Mouse (Mus musculus): Measurements from ENCODE around the gene Tmem217. TPM values are rescaled to one million over a fixed set of nuclear protein-coding genes. Genes with fewer than 3 reads are reported as not detected.

The Tmem217 gene
- under 1 TPM in 1 of 2 experiments, not detected in 1; 0.62 TPM for polyA plus RNA-seq (2017; shearing (Covaris generic))

DNA sequence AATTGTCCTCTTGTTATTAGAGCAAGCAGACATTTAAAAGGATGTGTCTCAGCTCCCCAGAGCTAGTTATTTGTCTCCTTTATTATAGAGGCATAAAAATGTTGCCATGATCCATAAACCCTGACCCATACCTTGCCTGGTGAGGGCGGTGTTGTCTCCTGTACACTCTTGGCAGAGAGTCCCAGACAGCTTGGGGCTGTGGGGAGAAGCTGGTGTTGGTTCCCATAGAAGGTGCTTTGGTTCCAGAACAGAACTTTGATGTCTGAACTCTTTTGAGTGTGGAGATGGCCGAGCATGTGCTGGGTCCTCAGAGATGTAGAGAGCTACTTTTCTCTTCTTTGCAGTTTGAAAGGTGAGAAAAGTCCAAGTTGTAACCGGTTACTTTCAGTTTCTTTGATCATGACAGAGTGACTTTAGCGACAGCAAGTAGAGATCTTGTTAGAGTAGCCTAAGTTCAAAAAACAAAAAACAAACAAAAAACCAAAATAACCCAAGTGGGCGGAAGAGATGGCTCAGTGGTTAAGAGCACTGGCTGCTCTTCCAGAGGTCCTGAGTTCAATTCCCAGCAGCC is at the start of gene Tmem217:
Gene Tmem217, minus strand, starts transcription at position 224 of the 571 bp plus-strand sequence.
- peak; percentile 44 for ATAC-seq

DNA sequence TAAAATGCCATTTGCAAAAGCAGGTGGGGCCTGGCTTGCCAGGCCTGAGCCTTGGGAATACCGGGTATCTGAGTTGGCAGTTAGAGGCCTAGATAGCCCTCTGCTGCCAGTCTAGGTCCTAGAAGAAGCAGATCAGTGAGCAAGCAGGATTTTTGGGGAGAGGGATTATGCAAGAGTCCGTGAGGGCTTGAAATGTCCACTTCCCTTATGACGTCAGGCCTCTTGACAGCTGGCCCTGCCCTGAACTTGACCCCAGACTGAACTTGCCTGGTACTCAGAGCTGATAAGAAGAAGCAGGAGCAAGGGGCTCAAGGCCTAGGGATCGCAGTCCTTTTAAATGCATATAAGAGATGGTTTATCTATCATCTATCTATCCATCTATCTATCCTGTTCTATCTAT is 49.2 kb upstream of the Tmem217 start:
- no peak for ATAC-seq

DNA sequence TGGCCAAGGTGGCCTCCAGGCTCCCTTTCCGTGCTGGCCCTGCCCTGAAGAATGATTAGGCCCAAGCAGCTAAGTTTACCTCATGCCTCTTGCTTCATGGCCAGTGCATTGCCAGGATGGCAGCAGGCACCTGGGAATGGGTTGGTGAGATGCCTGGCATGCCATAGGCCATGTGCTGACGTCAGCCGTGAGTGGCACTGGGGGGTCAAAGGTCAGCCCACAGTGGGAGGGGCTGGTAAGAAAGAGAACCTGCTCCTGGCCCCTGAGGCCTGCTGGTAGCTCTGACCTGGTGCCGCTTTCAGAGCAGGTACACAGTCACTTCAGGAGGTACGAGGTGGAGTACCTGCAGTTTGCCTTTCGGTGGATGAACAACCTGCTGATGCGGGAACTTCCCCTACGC is 47.4 kb upstream of the Tmem217 start:
- ATAC-seq = no peak

DNA sequence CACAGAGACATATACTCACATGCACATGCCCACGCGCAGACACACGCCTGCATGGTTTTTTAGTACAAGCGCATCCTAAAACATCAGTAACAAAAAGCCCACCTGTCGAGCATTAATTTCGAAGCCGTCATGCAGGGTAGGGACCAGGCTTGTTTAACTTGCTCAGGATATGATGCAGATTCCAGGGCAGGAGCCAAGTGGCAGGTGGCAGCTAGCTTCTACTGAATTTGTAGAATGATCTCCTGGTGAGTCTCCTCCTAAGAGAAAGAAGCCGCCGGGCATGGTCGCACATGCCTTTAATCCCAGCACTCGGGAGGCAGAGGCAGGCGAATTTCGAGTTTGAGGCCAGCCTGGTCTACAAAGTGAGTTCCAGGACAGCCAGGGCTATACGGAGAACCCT is 46.9 kb upstream of the Tmem217 start:
- ATAC-seq = no peak

DNA sequence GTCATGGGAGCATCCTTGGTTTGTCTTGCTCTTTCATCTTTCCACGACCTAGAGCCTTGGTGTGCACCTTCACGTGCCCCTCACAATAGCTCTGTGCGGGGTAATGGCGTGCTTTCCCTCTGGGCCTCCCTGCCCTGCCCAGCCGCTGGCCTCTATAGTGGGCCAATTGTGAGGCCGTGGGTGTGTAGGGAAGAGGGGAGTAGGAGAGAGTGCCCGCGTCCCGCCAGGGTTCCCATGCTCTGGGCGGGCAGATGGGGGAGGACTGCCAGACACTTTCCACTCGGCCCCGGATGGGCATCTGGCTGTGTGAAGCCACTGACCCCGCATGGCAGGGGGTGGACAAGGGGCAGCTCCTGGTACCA is 44.6 kb upstream of the Tmem217 start:
- no peak for ATAC-seq

DNA sequence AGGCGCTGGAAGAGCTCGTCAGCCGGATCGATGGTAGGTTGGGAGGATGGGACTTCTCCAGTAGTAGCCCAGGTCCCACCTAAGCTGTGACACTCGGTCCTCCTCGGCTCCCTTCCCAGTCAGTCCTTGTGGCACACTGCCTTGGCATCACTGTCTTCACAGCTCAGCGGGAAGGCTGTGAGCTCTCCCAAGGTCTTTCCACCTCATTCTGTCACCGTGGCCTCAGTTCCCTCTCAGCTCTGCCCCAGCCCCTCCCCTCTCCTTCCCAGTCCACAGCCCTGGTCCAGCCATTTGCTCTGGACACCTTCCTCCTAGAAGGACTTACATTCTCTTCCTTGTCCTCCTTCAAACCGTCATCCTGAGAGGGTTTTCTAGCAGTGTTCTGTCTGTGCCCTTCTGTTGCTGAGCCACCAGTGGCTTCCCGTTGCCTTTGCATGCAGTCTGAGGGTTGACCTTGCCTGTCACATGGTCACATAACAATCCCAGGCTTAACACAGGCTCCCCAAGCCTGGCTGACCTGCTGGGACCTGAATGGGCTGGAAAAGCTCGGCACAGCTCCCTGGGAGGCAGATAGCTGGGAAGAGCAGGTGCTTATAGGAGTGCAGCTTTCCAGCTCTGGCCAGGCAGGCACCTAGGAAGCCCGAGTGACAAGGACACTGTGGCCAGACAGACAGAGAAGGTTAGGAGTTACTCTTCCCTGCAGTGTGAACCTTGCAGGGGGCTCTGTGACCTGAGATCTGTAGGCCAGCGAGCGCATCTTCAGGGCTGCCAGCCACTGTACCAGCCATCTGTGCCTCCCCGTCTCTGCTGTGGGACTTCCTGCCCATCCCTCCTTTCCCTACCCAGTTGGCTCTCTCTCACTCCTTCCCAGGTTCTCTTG is 43.9 kb upstream of the Tmem217 start:
- no peak for ATAC-seq

DNA sequence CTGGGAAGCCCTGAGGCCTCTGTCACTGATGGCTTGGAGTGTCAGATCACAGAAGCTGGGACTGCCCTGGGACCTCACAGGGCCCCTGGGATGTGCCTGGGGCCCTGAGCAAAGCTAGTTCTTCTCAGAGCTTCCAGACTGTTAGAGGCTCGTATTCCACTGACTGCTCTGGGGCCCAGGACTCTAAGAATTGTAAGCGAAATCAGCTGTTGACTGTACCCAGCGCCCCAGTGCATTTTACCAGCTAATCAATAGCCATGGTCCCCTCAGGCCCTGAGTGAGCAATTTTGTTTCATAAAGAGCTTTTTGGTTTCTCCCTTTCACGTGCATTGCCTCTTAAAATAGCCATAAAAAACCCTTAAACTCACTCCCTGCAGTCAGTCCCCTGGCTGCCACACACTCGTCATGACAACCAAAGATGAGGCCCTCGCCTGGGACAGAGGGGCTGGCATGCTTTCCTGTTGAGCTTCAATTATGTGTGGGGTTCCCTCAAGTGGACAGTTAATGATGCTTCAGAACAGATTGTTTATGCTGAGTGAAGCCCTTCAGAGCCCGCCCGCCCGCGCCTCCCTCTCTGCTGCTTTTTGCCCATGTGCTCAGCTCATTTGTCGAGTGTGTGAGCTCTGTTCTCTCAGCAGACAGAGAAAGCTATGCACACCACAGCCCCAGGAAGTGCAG is 37.2 kb upstream of the Tmem217 start:
- no peak for ATAC-seq

DNA sequence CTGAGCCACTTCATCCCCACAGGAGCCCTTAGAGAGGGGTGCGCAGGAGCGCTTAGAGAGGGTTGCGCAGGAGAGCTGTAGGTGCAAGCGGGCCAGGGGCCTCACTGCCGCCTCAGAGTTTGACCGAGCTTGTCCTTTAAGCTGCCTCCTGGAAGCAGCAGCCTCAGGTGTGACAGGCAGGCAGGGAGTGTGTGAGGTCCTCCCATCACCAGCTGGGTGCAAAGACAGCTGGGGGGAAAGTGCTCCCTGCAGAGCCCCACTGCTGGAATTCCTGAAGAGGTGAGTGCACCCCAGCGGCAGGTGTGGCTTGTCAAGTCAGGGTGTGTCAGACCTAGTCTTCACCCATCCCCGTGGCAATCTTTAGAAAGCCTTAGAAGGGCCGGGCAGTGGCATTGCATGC is 34.7 kb upstream of the Tmem217 start:
- no peak for ATAC-seq

DNA sequence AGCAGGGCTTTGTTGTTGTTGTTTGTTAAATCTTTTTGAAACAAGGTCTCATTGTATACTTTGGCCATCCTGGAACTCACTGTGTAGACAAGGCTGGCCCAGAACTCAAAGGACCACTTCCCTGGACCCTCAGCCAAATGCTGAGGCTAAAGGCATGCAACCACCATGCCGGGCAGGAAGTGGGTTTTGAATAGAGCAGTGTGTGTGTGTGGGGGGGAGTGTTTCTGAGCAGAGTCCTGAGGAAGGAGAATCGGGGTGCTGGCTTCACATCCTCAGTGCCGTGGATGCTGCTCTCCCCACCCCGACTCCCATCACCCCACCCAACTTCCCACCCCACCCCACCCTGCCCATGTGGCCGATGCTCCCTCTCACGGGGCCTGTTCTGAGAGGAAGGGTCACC is 33.3 kb upstream of the Tmem217 start:
- ATAC-seq = peak; percentile 60

DNA sequence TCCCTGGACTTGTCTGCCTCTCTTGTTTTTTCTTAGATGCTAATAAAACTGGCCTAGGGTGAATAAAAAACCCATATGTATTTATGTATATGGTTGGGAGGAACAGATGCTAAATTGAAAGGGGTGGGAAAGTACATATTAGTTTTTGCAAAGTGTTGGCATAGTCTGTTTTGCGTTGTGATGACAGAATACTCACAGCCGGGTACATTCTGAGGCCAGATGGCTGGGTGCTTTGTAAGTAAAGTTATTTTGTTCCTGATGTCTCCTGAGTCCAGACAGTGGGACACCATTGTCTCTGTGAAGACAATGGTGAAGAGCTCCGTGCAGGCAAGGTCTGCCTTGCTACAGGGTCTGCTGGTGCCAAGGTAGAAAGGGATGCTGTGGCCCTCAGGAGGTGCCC is 32.6 kb upstream of the Tmem217 start:
- no peak for ATAC-seq

DNA sequence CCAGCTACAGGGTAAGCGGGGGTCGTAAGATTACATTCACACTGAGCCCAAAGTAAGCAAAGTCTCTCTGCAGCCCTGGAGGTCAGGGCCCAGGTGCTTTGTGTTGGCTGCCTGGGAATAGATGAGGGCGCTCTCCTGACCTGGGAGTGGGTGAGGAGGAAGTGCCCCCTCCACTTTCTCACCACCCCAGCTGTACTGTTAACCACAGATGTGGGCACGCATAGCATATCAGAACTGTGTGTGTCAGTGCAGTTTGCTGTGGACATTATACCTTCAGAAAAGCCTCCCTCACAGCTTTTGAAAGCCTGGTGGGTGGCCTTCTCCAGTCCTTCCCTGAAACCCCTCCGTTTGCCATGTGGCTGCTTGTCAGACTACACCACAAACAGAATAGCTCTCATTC is 32.1 kb upstream of the Tmem217 start:
- no peak for ATAC-seq

DNA sequence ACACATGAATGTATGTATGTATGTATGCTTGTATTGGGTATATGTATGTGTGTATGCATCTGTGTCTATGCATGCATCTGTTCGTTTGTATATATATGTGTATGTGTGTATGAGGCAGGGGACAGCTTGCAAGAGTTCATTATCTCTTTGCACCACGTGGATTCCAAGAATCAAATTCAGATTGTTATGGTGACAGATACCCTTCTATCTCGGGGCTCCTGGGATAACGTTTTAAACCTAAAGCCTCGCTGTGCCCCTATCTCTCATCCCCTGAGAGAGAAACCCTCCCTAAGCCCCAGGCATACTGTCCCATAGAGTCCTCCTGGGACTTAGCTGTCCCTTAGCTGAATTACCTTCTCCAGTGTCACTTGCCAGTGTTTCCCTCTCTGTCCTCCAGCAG is 31.4 kb upstream of the Tmem217 start:
- ATAC-seq = no peak

DNA sequence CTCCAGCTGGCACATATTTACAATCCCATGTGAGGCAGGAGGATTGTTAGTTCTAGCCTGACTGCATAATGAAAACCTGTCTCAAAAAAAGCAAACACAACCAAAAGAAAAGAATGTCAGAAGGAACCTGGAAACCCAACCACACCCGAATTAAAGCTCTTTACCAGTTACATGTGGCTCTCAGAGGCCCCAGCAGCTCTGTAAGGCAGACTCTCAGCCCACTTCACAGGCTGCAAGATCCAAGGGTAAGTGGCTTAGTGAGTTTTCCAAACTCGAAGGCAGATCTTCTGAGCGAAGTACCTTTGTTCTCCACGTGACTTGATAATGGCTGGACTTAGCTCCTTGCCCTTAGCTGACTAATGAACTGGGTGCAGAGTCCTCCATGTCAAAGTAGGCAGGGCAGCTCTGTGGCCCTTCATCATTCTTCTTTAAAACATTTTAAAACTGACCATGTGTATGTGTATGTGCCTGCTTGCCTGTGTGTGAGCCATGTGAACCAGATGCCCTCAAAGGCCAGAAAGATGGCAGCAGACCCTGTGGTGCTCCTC is 27.5 kb upstream of the Tmem217 start:
- no peak for ATAC-seq

DNA sequence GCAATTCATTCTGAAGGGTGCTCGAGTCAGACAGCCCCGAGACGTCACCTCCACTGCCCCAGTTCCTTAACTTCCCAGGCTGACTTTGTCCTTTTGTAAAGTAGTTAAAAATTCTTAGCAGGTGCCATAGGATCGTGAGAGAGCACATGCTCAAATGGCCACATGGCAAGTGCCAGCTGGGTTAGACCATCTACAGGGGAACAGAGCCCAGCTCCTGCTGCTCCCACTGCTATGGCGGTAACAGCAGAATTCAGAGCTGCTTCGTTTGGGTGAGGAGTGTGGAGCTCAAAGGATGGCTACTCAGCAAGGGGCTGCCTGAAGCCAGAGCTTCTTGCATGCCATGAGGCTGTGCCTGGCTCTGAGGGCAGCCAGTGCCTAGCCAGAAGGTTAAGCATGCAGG is 17.6 kb upstream of the Tmem217 start:
- ATAC-seq = no peak

DNA sequence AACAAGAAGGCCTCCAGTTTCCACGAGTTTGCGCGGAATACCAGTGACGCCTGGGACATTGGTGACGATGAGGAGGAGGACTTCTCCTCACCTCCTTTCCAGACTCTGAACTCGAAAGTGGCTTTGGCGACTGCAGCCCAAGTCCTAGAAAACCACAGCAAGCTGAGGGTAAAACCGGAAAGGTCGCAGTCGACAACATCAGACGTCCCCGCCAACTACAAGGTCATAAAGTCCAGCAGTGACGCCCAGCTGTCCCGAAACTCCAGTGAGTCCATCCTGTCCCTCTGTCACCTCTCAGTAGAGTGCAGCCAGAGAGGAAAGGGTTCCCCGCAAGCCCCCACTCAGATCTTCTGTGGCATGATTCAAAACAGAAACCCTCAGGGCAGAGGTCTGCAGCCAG is 16.2 kb upstream of the Tmem217 start:
- ATAC-seq = no peak

DNA sequence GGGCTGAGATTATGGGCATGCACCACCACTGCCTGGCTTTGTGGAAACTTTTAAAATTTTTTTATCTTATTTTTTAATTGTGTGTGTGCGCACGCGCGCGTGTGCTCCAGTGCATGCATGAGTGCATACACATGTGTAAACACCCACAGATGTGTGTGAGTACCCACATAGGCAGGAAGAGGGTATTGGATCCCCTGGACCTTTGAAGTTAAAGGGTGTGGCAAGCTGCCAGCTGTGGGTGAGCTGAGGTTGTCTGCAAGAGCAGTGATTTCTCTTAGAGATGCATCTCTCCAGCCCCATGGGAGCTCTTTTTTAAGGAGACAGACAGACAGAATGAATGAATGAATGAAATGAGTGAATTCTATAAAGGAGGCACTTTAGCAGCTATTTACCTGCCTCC is 13.3 kb upstream of the Tmem217 start:
- no peak for ATAC-seq

DNA sequence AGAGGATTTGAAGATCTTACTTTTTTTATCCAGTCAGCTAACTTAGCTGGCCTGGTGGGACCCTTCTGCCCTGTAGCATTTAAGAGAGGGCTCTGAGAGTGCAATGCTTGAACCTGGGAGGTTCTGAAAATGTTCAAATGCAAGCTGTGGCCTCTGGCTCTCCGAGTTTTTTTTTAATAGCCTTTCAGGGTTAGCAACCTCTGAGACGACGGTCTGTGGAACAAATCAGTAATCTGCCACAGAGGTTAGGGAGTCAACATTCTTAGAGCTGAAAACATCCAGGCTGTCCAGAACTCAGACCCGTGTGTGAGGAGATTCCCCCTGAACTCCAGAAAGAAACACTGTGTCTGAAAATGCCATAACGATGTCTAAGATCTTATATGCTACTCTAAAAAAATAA is 6.3 kb upstream of the Tmem217 start:
- ATAC-seq = no peak

DNA sequence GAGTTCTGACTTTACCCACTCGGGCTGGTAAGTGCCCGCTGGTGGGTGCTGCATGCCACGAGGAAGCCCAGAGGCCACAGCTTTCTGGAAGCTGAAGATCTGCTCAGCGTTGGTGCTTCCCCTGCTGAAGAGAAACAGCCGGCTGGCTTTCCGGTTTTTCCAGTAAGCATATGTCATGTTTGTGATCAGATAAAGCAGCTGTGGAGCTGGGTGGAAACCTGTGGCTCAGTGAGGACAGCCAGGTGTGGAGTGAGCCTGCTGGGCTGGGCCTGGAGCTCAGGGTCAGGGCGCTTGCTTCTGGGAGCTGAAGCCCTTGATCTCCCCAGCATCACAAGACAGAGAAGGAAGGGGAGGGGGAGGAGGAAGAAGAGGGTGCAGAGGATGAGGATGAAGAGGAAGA is 4.7 kb upstream of the Tmem217 start:
- no peak for ATAC-seq

DNA sequence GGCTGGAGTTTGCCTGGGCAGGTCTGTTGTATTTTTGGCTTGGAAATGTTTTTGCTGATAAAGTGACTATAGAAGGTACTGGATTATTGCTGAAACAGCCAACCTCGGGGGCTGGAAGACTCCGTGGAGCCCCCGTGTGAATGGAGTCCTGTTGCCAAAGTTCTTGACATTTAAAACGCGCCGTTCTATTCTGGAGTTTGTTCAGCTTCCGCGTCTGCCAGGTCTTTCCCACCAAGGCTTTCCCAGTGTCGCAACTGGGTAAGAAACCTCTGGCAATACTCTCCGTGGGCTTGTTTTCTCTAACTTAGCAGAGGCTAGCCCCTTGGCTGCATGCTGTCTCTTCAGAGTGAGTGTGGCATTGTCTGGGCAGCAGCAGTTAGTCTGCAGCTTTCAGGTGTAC is 4.3 kb upstream of the Tmem217 start:
- ATAC-seq = no peak

DNA sequence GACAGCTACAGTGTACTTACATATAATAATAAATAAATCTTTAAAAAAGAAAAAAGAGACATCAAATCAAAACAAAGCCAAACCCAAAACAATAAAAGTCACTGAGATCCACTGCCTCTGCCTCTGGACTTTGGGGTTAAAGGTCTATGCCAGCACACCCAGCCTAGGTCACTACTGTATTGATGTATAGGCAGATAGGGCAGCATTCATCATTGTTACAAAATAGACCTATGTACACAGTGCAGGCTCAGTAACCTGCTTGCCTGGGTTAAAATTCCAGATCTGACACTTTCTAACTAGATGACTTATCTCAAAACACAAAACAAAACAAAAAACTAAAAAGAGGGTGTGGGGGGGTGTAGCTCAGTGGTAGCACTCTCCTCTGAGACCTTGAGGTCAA is 2.0 kb upstream of the Tmem217 start:
- ATAC-seq = no peak

DNA sequence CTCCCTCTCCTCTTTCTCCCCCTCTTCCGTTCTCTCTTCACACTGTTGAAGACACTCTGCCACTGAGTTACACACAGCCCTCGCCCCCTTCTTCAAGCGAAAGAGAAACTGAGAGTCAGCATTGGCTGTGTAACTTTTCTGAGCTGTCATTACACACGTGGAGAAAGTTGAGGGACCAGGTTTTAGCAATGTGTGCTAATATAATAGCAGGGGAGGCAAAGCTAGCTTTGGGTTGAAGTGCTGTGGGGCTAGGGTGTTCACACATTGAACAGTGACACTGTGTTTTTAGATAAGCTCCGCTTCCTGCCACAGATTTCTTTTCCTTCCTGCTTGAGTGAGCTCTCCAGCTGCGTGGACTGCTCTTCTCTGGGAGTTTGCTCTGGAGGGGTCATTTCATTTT is 1.2 kb downstream of the Tmem217 start:
- peak; percentile 55 for ATAC-seq

DNA sequence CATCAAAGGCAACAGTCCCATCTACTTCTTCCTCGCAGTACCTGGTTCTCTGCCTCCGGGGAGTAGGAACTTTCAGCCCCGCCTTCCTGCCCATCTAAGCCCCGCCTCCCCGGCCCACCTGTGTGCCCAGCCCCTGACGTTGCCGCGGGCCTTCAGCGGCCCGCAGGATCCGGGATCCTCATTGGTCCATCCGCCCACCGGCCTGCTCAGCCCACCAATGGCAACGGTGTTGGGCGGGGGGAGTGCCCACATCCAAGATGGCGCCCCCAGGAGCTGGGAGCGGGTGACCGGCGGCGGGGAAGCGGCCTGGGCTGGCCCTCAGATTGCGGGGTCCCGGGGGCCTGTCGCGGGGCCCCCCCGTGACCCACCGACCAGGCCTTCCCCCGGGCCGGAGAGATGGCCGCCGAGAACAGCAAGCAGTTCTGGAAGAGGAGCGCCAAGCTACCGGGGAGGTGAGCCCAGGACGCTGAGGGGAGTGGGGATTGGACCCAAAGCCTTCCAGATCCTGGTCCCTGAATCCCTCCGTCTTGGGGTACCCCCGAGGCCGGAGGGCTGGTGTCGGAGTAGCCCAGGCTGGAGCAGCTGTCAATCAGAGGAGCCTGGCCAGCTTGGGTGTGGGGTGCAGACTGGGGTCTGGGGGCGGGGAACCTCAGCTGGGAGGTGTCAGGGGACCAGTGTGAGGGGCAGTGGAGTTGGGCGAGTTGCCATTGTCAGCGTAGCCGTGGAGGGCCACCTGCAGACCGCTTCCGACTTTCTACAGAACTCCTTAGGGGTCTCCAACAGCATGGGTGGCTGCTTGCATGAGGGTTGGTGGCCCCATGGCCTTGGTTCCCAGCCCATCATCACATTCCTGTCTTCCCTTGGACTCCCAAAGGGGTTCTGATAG is 2.4 kb downstream of the Tmem217 start, which contains the start of the genes Gm17657 and Tbc1d22b:
Gene Gm17657, minus strand, starts transcription at position 96 of the 886 bp plus-strand sequence.
Gene Tbc1d22b, plus strand, starts transcription at position 243 of the 886 bp plus-strand sequence.
- peak; percentile 92 for ATAC-seq

All from CD4-positive, CD25-positive, alpha-beta regulatory T cell, adult 4 months (primary cell).